Mouse (Mus musculus): ENCODE measurements around the gene RPS10-NUDT3.
"Not testable (repeated sequence)": the region's sequence is repeated elsewhere in the genome, so short reads cannot be mapped to it uniquely, and the experiment has no call there.

Gene RPS10-NUDT3

DNA sequence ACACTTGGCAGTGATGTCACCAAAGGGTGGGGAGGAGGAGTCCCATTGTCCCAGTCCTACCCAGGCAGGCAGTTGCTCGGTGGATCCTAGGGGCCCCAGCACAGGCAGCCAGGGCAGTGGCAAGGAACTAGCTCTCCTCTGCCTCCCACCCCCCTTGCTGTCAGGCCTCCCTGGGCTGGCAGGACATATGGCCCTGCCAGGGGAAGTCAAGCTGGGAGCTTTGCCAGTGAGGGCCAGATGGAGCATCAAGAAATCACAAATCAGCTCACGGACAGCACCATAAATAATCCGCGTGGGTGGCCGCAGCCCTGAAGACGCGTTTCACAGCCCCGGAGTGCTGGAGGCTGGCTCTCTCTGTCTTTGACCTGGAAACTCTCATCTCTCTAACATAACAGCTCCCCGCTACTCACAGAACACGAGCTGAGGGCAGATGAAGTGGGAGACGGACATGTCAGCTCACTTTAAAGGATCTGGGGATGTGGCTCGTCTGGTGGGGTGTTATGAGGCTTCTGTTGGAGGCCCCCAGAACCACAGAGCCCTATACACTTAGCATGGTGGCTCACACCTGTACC lies 7.6 kb upstream of the RPS10-NUDT3 start:
- DNase-seq (ENCODE audit: low spot score in 2 of 2), result no peak

DNA sequence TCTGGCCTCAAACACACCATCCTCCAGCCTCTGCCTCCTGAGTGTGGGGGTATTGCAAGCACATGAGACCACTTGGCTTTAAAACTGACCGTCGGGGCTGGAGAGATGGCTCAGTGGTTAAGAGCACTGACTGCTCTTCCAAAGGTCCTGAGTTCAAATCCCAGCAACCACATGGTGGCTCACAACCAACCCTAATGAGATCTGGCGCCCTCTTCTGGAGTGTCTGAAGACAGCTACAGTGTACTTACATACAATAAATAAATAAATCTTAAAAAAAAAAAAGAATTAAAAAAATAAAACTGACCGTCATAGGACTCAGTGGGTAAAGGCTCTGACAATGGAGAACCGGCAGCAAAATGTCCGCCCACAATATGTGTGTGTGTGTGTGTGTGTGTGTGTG lies 4.8 kb upstream of the RPS10-NUDT3 start:
- DNase-seq (ENCODE audit: low spot score in 2 of 2), result not testable (repeated sequence)

GRCm38 (mm10) chr17:27638921-27639332 lies 3.9 kb upstream of the RPS10-NUDT3 start:
- DNase-seq (ENCODE audit: low spot score in 2 of 2), result no peak

- no peak for DNase-seq (ENCODE audit: low spot score in 2 of 2)
Measured at GRCm38 (mm10) chr17:27637333-27637732, 2.3 kb upstream of the RPS10-NUDT3 start.

DNA sequence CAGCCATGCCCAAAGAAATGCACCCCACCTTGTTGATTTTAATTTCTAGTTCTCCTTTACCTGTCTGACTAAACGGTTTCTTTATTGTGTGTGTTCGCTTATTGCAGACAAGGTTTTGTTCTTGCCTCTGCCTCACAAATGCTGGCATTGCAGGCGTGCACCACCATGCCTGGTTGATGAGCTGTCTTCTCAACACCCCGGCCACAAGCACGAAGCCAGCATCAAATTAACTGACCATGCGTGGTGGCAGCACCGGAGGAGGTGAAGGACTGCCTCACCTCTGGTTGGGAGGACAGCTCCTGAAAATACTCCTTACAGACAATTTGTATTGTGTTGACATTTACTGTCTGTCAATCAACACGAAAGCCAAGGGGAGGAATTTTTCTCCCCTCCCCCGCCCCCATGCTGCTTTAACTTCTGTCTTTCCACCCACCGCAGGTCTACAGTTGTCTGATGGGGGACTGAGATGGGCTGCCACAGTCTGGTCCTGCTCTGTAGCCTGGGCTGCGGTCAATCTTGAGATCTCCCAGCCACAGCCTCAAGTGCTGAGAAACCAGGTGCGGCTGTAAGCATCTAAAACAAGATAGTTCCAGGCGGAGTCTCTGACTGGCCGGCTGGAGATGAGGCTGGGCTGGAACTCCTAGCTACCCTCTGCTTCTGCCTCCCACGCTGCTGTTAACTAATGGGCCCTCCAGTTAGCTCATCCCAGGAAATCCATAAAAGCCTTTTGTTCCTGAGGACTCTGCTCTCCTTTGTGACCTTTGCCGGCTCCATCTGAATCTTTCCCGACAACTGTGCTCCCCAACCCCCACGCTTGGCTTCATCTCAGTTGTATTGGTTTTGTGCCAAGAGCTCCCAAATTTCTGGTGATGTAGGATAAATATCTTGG lies 1.4 kb upstream of the RPS10-NUDT3 start, which contains the start of gene Rps10:
Gene Rps10 (minus strand): TSS at position 538 of the 889 bp plus-strand sequence.
- no peak for DNase-seq (ENCODE audit: low spot score in 2 of 2)

DNA sequence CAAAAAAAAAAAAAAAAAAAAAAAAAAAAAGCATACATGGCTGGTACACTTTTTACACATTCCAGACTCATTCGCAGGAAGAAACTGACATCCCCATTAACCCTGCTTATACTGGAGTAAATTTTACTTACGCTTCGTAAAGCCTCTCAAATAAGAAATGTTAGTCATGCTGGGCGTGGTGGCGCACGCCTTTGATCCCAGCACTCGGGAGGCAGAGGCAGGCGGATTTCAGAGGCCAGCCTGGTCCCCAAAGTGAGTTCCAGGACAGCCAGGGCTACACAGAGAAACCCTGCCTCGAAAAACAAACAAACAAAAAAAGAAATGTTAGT lies 517 bp upstream of the RPS10-NUDT3 start:
- not testable (repeated sequence) for DNase-seq (ENCODE audit: low spot score in 2 of 2)

DNA sequence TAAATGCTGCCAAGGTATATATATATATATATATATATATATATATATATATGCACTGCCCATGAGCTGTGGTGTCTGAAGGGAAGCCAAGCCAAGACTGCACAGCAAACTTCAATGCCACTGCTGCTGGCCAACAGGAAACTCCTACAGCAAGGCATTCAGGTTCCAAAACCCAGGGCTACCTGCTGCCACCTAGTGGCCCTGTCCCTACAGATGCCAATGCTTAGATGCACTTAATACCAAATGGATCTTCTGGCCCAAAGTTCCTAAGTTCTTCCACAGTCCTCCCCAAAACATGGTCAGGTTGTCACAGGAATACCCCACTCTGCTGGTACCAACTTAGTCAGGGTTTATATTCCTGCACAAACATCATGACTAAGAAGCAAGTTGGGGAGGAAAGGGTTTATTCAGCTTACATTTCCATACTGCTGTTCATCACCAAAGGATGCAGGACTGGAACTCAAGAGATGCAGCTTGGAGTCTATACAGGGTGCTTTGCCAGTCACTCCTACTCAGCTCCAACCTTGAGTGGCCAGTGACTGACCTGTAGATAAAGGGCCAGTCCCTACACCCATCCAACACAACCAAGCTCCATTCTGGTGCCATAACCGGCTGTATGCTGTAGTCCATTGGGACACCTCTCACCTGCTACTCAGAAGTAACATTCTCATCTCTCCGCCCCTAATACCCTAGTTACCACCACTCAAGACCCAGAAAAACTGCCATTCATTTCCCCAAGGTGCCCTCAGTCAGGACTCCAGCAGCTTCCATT lies 5.6 kb downstream of the RPS10-NUDT3 start:
- DNase-seq (ENCODE audit: low spot score in 2 of 2), result peak; percentile 58 to 81

DNA sequence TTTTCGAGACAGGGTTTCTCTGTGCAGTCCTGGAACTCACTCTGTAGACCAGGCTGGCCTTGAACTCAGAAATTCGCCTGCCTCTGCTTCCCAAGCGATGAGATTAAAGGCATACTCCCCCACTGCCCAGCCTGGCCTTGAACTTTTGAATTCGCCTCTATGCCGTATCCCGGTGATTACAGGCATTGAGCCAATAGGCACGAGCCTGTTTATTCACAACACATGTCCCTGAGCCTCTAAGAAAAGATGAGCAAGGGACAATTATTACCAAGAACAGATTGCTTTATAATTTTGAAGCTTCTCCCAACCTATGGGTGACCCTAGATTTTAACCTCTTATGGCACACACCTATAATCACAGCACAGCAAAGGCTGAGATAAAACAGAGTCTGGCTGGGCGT lies 6.6 kb downstream of the RPS10-NUDT3 start:
- DNase-seq (ENCODE audit: low spot score in 2 of 2), result no peak

DNA sequence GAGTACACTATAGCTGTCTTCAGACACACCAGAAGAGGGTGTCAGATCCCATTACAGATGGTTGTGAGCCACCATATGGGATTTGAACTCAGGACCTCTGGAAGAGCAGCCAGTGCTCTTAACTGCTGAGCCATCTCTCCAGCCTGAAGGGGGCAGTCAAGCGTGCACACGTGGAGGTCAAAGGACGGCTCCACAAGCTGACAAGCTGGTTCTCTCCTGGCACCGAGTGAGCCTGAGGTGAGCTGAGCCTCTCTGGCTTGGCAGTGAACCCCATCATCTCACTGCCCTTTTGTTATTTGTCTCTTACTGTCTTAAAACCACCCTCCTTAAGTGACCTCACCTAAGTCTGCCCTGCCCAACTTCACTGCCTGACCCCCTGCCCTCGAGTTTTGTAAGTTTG lies 7.6 kb downstream of the RPS10-NUDT3 start:
- DNase-seq (ENCODE audit: low spot score in 2 of 2), result no peak

DNA sequence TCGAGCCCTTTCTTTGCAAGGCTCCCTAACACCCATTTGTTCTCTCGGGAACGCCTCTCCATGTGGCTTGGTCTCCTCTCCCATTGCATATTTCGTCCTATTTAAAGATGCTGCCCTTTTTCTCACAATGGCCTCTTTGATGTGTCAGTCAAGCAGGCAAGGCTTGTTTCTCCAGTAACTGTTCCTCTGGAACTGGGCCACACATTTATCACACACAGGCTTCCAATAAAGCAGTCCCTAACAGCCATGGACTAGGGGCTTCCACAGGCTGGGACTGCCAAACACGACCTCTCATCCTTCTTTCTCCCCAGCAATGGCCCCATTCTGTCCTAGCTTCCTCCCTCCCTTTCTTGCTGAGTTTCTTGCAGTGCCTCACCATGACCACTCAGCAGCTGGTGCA lies 8.3 kb downstream of the RPS10-NUDT3 start:
- DNase-seq (ENCODE audit: low spot score in 2 of 2), result no peak

GRCm38 (mm10) chr17:27625455-27626251 lies 9.4 kb downstream of the RPS10-NUDT3 start:
- DNase-seq (ENCODE audit: low spot score in 2 of 2), result no peak

DNA sequence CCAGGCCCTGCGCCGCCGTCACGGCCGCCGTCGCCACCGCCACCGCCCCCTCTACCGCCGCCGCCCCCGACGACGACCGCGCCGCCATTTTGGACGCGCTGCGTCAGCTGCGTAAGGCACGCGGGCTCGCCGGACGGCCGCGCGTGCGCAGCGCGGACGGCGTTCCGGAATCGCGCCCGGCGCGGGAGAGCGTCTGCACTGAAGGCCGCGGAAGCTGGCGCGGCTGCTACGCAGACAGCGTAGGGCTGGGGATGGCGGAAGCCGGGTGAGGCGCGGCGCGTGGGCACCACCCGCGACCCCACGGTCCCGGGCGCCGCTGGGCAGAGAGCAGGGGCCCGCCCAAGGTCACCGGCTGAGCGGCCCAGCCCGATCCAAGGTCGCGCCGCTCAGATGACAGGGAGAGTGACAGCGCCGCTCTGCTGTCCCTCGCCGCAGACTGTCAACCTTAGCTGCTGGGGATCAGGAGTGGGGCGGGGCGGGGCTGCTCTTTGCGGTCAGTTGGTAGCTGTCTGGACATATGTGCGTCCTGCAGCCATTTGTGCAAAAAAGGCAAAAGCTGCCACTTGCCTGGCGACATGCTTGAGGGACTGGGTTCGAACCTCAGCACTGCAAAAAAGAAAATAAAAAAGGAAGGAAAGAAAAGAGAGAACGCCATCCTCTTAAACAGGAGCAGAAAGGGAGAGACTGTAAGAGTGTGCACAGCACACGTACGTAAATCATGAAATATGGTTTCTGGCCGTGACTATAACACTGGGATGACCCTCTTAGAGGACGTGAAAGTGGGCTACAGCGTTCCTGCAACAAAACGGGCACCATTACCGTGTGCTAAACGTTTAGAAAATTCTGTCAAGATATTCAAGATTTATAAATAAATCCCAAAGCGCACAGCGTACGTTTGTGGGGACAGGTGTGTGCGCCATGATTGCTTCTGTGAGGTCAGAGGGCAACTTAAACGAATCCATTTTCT lies 11.4 kb downstream of the RPS10-NUDT3 start, which contains the start of gene Nudt3:
Gene Nudt3 (minus strand): TSS at position 136 of the 967 bp plus-strand sequence.
- peak; percentile 87 to 89 for DNase-seq (ENCODE audit: low spot score in 2 of 2)

- peak; percentile 32 to 65 for DNase-seq (ENCODE audit: low spot score in 2 of 2)
Measured at GRCm38 (mm10) chr17:27622611-27623359, 12.2 kb downstream of the RPS10-NUDT3 start.

DNA sequence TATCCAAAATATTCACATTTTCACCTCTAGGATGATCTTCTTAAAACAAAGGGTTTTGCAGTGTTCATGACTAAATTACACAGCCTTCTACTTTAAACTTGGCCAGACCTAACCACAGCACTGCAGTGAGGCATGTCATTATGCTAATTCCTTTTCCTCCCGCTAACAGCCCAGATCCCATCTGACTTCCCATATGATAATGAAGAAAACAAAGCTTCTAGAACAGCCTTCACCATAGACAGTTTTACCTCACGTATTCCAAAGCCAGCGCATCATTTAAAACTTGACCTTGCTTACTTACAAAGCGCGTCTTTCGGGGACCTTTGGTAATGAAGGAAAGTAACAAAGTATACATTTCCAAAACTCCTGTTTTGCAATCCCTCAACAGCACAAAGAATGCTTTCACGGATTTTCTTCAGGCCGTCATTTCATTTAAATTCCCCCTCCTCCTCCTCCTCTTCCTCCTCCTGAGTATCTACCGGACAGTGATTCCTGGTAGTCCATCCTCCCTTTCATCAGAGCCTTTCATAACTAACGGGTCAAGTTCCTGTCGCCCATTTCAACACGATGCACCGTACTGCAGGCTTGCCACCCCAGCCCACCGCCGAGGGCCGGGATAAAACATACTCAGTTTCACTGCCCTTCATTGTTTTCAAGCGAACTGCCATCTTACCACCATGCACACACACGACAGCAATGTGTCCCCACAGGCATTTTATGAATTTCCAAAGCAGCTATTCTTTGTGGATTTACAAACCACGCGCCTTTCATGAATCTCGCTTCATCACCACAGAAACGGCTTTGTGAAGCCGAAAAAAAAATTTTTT lies 13.1 kb downstream of the RPS10-NUDT3 start:
- no peak for DNase-seq (ENCODE audit: low spot score in 2 of 2)

- DNase-seq (ENCODE audit: low spot score in 2 of 2), result no peak
Measured at GRCm38 (mm10) chr17:27621161-27621560, 13.9 kb downstream of the RPS10-NUDT3 start.

DNA sequence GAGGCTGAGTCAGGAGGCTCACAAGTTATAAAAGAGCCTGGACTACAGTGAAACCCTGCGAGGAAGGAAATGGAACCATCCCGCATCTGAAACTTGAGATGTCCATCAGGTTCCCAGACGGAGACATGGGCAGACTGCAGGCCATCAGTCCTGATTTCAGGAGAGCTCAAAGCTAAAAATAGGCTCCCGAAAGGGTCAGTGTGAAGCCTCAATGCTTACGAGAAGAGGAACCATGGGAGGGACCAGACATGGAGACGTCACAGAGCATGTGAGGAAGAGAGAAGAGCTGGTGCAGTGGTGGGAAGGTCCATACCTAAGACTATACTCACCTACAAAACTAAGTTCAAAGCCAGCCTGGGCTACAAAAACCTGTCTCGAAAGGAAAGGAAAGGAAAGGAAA lies 19.6 kb downstream of the RPS10-NUDT3 start:
- no peak for DNase-seq (ENCODE audit: low spot score in 2 of 2)

DNA sequence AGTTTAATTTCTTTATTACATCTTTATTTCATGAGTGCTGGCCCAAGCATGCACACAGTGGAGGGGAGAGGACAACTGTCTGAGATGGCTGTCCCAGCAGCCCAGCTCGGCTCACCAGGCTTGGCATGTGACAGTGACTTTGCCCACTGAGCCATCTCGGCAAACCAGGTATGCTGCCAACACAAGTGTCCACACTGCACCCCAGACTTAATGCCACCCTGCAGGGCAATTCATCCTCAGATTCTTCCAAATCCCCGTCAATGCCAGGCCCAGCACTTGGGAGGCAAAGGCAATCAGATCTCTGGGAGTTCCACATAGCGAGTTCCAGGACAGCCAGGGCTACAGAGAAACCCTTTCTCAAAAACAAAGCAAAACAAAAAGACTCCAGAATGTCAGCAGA lies 22.0 kb downstream of the RPS10-NUDT3 start:
- DNase-seq (ENCODE audit: low spot score in 2 of 2), result no peak

DNA sequence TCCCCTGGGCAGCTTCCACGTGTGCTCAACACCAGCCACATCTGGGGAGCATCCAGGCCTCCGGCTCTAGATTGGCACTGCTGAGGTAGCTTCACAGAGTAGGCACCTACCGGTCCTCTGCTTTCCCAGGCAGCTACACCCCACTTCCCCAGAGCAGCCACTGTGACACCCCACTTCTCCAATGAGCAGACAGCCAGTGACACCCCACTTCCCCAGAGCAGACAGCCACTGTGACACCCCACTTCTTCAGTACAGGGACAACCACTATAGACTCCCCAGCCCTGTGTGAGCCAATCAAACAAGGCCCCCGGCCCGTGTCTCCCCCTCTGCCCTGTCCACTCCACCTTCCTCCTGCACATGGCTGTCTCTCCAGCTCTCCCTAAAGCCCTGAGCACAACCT lies 23.0 kb downstream of the RPS10-NUDT3 start:
- DNase-seq (ENCODE audit: low spot score in 2 of 2), result no peak

GRCm38 (mm10) chr17:27611519-27611884 lies 23.5 kb downstream of the RPS10-NUDT3 start:
- DNase-seq (ENCODE audit: low spot score in 2 of 2), result no peak

Measured in urinary bladder, postnatal 4 days (tissue).